Mouse (Mus musculus): ENCODE data around the gene Acap2. TPM values are rescaled to one million over a fixed set of nuclear protein-coding genes. Genes with fewer than 3 reads are reported as not detected.

Acap2 gene
- polyA plus RNA-seq, 1 experiment: 6.2 TPM

DNA sequence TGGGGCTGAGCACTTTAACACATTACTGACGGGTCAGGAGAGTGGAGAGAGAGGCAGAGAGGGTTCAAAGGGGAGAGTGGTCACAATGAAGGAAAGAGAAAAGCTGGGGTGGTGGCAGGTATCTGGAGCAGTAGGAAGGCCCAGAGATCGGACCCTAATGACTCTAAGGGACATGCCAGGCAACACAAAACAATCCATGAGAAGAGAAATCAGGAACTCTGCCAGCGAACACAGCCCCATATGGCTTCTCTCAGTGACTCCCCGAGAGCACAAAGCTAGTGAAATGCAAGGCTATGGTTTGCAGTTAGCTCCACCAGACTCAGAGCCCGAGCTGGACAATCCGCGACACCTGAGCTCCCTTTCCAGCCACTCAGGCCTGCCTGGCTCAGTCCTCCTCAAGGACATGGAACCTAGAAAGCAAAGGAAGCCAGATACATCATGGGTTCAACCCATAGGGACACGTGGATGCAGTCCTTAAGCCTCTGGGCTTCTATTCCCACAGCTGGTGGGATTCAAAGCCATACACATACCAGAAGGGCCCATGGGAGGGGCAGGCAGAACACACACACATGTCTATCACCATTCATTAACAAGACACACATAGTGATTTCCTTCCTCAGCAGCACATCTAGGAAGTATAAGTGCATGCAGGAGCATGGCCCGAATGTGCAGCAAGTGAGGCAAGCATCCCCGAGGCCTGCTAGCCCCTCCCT lies 153.7 kb downstream of the Acap2 start:
- TF ChIP-seq CTCF (IDR thresholded peaks at IDR 0.05; ENCODE audit: control insufficient read depth, insufficient read depth, insufficient read length): no peak
- TF ChIP-seq CEBPB (IDR thresholded peaks at IDR 0.05; ENCODE audit: low read depth): no peak
- TF ChIP-seq FOSL1 (IDR thresholded peaks at IDR 0.05; ENCODE audit: insufficient read depth, low read length, poor library complexity, severe bottlenecking): no peak
- no peak for TF ChIP-seq MYOD1 (IDR thresholded peaks at IDR 0.05; ENCODE audit: control insufficient read depth, insufficient read length, low read depth)
- Histone ChIP-seq H3K4me3 (ENCODE audit: insufficient read depth, poor library complexity, severe bottlenecking) (no peak overlapping the region), H3K27me3 (ENCODE audit: control insufficient read depth, insufficient read depth, insufficient read length) (no peaks in the 10 kb centered on the region), H3ac (ENCODE audit: control insufficient read depth, insufficient read length, low read depth) (no peak overlapping the region), H3K36me3 (ENCODE audit: control insufficient read depth, insufficient read depth) (no peaks in the 10 kb centered on the region), H3K79me2 (ENCODE audit: control insufficient read depth, insufficient read depth) (no peaks in the 10 kb centered on the region), H3K79me3 (ENCODE audit: low read depth) (no peaks in the 10 kb centered on the region)

DNA sequence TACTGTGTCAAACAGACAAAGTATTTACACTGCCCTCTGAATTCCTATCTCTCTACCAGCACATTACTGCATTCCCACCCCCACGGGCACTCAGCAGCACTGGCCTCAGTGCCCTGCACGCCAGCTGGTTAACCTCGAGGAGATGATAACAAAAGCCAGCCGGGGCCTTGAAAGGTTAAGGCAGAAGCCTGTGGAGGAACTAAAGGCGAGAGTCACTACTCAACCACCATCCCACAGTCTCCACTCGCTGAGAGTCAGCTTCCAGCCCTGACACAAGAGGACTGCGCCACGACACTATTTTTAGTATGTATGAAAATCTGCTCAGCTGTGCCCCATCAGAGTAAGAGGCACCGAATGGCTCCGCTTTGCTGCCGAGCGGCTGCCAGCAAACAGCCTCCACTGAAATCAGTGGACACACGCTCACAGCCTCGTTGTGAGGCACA lies 154.8 kb downstream of the Acap2 start:
- H3K36me3 ChIP-seq (ENCODE audit: control insufficient read depth, insufficient read depth): no peaks in the 10 kb centered on the region
- H3K4me3 ChIP-seq (ENCODE audit: insufficient read depth, poor library complexity, severe bottlenecking): no peak overlapping the region
- no peak for TF ChIP-seq CTCF (IDR thresholded peaks at IDR 0.05; ENCODE audit: control insufficient read depth, insufficient read depth, insufficient read length)
- no peak for TF ChIP-seq CEBPB (IDR thresholded peaks at IDR 0.05; ENCODE audit: low read depth)
- no peak for TF ChIP-seq MYOD1 (IDR thresholded peaks at IDR 0.05; ENCODE audit: control insufficient read depth, insufficient read length, low read depth)
- TF ChIP-seq USF1 (IDR thresholded peaks at IDR 0.05; ENCODE audit: low read depth): no peak
- no peak for TF ChIP-seq MYOG (IDR thresholded peaks at IDR 0.05; ENCODE audit: control insufficient read depth, extremely low read depth, insufficient read length)
- TF ChIP-seq MAX (IDR thresholded peaks at IDR 0.05): no peak
- no peak for TF ChIP-seq FOSL1 (IDR thresholded peaks at IDR 0.05; ENCODE audit: insufficient read depth, low read length, poor library complexity, severe bottlenecking)
- H3K79me2 ChIP-seq (ENCODE audit: control insufficient read depth, insufficient read depth): no peaks in the 10 kb centered on the region
- no peaks in the 10 kb centered on the region for H3K79me3 ChIP-seq (ENCODE audit: low read depth)
- no peak overlapping the region for H3ac ChIP-seq (ENCODE audit: control insufficient read depth, insufficient read length, low read depth)
- H3K27me3 ChIP-seq (ENCODE audit: control insufficient read depth, insufficient read depth, insufficient read length): no peaks in the 10 kb centered on the region

DNA sequence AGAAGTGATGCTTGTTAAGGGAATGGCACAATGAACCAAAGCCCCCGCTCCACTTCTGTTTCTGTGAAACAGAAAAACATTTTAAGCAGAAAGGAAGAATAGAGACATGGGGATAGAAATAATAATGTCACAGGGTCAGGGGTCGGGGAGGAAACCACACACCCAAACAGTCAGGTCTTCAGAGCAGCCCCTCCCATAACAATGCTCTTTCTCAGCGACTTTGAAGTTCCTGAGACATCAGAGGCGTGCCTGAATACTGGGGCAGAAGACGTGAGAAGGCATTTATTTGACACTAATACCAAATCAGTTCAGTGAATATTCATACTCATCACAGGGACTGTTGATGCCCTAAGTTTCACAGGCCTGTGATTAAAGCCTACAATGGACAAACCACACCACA lies 155.8 kb downstream of the Acap2 start:
- Histone ChIP-seq H3K27me3 (ENCODE audit: control insufficient read depth, insufficient read depth, insufficient read length) (no peaks in the 10 kb centered on the region), H3K79me2 (ENCODE audit: control insufficient read depth, insufficient read depth) (no peaks in the 10 kb centered on the region), H3K79me3 (ENCODE audit: low read depth) (no peaks in the 10 kb centered on the region), H3K4me3 (ENCODE audit: insufficient read depth, poor library complexity, severe bottlenecking) (no peak overlapping the region), H3ac (ENCODE audit: control insufficient read depth, insufficient read length, low read depth) (no peak overlapping the region), H3K36me3 (ENCODE audit: control insufficient read depth, insufficient read depth) (no peaks in the 10 kb centered on the region)
- TF ChIP-seq CEBPB (IDR thresholded peaks at IDR 0.05; ENCODE audit: low read depth): no peak
- no peak for TF ChIP-seq USF1 (IDR thresholded peaks at IDR 0.05; ENCODE audit: low read depth)
- TF ChIP-seq FOSL1 (IDR thresholded peaks at IDR 0.05; ENCODE audit: insufficient read depth, low read length, poor library complexity, severe bottlenecking): no peak
- no peak for TF ChIP-seq MAX (IDR thresholded peaks at IDR 0.05)
- no peak for TF ChIP-seq CTCF (IDR thresholded peaks at IDR 0.05; ENCODE audit: control insufficient read depth, insufficient read depth, insufficient read length)
- no peak for TF ChIP-seq MYOD1 (IDR thresholded peaks at IDR 0.05; ENCODE audit: control insufficient read depth, insufficient read length, low read depth)
- no peak for TF ChIP-seq MYOG (IDR thresholded peaks at IDR 0.05; ENCODE audit: control insufficient read depth, extremely low read depth, insufficient read length)

DNA sequence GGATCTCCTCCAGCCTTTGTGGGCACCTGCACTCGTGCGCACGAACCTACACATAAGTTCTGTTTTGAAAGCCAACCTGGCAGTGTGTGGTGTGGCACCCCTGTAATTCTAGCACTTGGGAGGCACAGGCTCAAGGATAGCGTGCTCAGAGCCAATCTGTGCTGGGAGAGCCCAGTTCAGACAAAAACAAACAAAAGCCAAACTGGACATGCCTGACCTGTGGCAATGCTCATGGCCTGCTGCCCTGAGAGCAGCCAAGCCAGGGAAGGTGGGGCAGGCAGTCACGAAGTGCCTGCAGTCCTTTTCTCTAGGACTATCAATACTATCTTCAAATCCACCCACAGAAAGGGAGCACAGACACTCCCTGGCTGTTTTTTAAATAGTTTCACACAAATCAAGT lies 157.9 kb downstream of the Acap2 start:
- H3ac ChIP-seq (ENCODE audit: control insufficient read depth, insufficient read length, low read depth): no peak overlapping the region
- no peak for TF ChIP-seq USF1 (IDR thresholded peaks at IDR 0.05; ENCODE audit: low read depth)
- TF ChIP-seq MAX (IDR thresholded peaks at IDR 0.05): no peak
- TF ChIP-seq MYOG (IDR thresholded peaks at IDR 0.05; ENCODE audit: control insufficient read depth, extremely low read depth, insufficient read length): no peak
- TF ChIP-seq MYOD1 (IDR thresholded peaks at IDR 0.05; ENCODE audit: control insufficient read depth, insufficient read length, low read depth): no peak
- no peak for TF ChIP-seq CTCF (IDR thresholded peaks at IDR 0.05; ENCODE audit: control insufficient read depth, insufficient read depth, insufficient read length)
- TF ChIP-seq CEBPB (IDR thresholded peaks at IDR 0.05; ENCODE audit: low read depth): no peak
- TF ChIP-seq FOSL1 (IDR thresholded peaks at IDR 0.05; ENCODE audit: insufficient read depth, low read length, poor library complexity, severe bottlenecking): no peak

More for the DNA sequence above, 157.9 kb downstream of the Acap2 start:
- no peaks in the 10 kb centered on the region for H3K79me2 ChIP-seq (ENCODE audit: control insufficient read depth, insufficient read depth)
- H3K27me3 ChIP-seq (ENCODE audit: control insufficient read depth, insufficient read depth, insufficient read length): no peaks in the 10 kb centered on the region
- H3K4me3 ChIP-seq (ENCODE audit: insufficient read depth, poor library complexity, severe bottlenecking): no peak overlapping the region
- H3K79me3 ChIP-seq (ENCODE audit: low read depth): no peaks in the 10 kb centered on the region
- H3K36me3 ChIP-seq (ENCODE audit: control insufficient read depth, insufficient read depth): no peaks in the 10 kb centered on the region

Other genes starting within 250 kb of the Acap2 start
- 10.4 TPM for gene Xxylt1, start 119.8 kb downstream of the Acap2 start, polyA plus RNA-seq (2012; fragmentation: generic; extraction: Trizol)
- 39.9 TPM for gene Ppp1r2, start 74.0 kb upstream of the Acap2 start, polyA plus RNA-seq (2012; fragmentation: generic; extraction: Trizol)
- 0.07 TPM for gene Apod, start 113.6 kb upstream of the Acap2 start, polyA plus RNA-seq (2012; fragmentation: generic; extraction: Trizol)
- 0.54 TPM for gene Bdh1, start 221.0 kb upstream of the Acap2 start, polyA plus RNA-seq (2012; fragmentation: generic; extraction: Trizol)

All from C2C12 (cell line).